Mouse (Mus musculus) MEL (cell line): Measurements from ENCODE around the gene Plekhg1. TPM values are rescaled to one million over a fixed set of nuclear protein-coding genes. Genes with fewer than 3 reads are reported as not detected.

Experiments
- DNase-seq: peaks from one replicate; pipeline ENCODE4 v3.0.0; 2011; ENCODE audit warnings: low read depth, low spot score
- H3K27ac ChIP-seq: 2 replicates; pipeline ENCODE4 v1.5.1; 2012; ENCODE audit warnings: low read depth, mild to moderate bottlenecking, control low read depth, low read length, moderate library complexity; ENCODE audit not compliant: control insufficient read depth
- H3K27me3 ChIP-seq, 2 experiments: fragments of 150-350 bp in 1 of 2; sonication (generic) in 1 of 2; 2 replicates each; pipeline ENCODE4 v1.6.1; 2012; ENCODE audit warnings: low read length in 2 of 2, mild to moderate bottlenecking in 2 of 2, improper control_type of control experiment in 1 of 2, moderate library complexity in 1 of 2; ENCODE audit not compliant: insufficient read depth in 2 of 2, control insufficient read depth in 1 of 2
- H3K36me3 ChIP-seq, 2 experiments: 2 replicates each; pipeline ENCODE4 v1.6.1; 2012 to 2014; ENCODE audit warnings: low read length in 2 of 2, improper control_type of control experiment in 1 of 2, inconsistent platforms in 1 of 2, mild to moderate bottlenecking in 1 of 2; ENCODE audit not compliant: insufficient read depth in 2 of 2, control insufficient read depth in 1 of 2
- H3K4me1 ChIP-seq, 2 experiments: fragments of 150-350 bp in 1 of 2; sonication (generic) in 1 of 2; 2 replicates each; pipeline ENCODE4 v1.6.1; 2012; ENCODE audit warnings: low read length in 2 of 2, improper control_type of control experiment in 1 of 2, mild to moderate bottlenecking in 1 of 2; ENCODE audit not compliant: insufficient read depth in 2 of 2, control insufficient read depth in 1 of 2
- H3K4me3 ChIP-seq, 2 experiments: fragments of 150-350 bp in 1 of 2; sonication (generic) in 1 of 2; 2 replicates each; pipeline ENCODE4 v1.5.1; 2012; ENCODE audit warnings: low read depth in 2 of 2, low read length in 2 of 2, mild to moderate bottlenecking in 2 of 2, moderate library complexity in 2 of 2, control low read depth in 1 of 2, improper control_type of control experiment in 1 of 2; ENCODE audit not compliant: control insufficient read depth in 1 of 2, insufficient read depth in 1 of 2
- H3K79me2 ChIP-seq: 2 replicates; pipeline ENCODE4 v1.6.1; 2012; ENCODE audit warnings: mild to moderate bottlenecking, low read length, moderate library complexity; ENCODE audit not compliant: control insufficient read depth, poor library complexity, insufficient read depth
- H3K9ac ChIP-seq: 2 replicates; pipeline ENCODE4 v1.6.1; 2012; ENCODE audit warnings: low read depth, mild to moderate bottlenecking, control low read depth, low read length, moderate library complexity; ENCODE audit not compliant: control insufficient read depth, poor library complexity, severe bottlenecking
- H3K9me3 ChIP-seq: fragments of 150-350 bp; sonication (generic); replicated peaks from 2 replicates; pipeline ENCODE4 v1.6.1; 2012; ENCODE audit warnings: mild to moderate bottlenecking, low read length, improper control_type of control experiment, moderate library complexity; ENCODE audit not compliant: insufficient read depth
- BHLHE40 ChIP-seq: IDR thresholded peaks from 2 replicates; pipeline ENCODE4 v1.6.1; 2012; ENCODE audit warnings: low read depth, mild to moderate bottlenecking, inconsistent platforms, low read length, improper control_type of control experiment, borderline replicate concordance
- CHD1 ChIP-seq: IDR thresholded peaks from 2 replicates; pipeline ENCODE4 v1.6.1; 2012; ENCODE audit warnings: low read depth, mild to moderate bottlenecking, inconsistent platforms, low read length, improper control_type of control experiment
- CTCF ChIP-seq, 3 experiments: IDR thresholded peaks in 2 of 3; conservative IDR thresholded peaks in 1 of 3; 2 replicates each; pipeline ENCODE4 v1.5.1; 2011 to 2012; ENCODE audit warnings: low read length in 3 of 3, low read depth in 2 of 3, mild to moderate bottlenecking in 2 of 3, improper control_type of control experiment in 1 of 3, inconsistent platforms in 1 of 3, mixed read lengths in 1 of 3, moderate library complexity in 1 of 3; ENCODE audit not compliant: control insufficient read depth in 1 of 3, insufficient read depth in 1 of 3, poor library complexity in 1 of 3, severe bottlenecking in 1 of 3
- E2F4 ChIP-seq: IDR thresholded peaks from 2 replicates; pipeline ENCODE4 v1.6.1; 2011; ENCODE audit warnings: low read depth, low read length, improper control_type of control experiment, borderline replicate concordance
- EP300 ChIP-seq, 2 experiments: IDR thresholded peaks; 2 replicates each; pipeline ENCODE4 v1.6.1; 2011; ENCODE audit warnings: improper control_type of control experiment in 2 of 2, low read length in 2 of 2, low read depth in 1 of 2, mild to moderate bottlenecking in 1 of 2
- GATA1 ChIP-seq: IDR thresholded peaks from 2 replicates; pipeline ENCODE4 v1.6.1; 2011; ENCODE audit warnings: low read depth, low read length, improper control_type of control experiment
- HCFC1 ChIP-seq: IDR thresholded peaks from 2 replicates; pipeline ENCODE4 v1.6.1; 2012; ENCODE audit warnings: low read depth, mild to moderate bottlenecking, inconsistent platforms, low read length, improper control_type of control experiment, moderate library complexity
- MAFK ChIP-seq: IDR thresholded peaks from 2 replicates; pipeline ENCODE4 v1.6.1; 2011; ENCODE audit warnings: low read depth, mild to moderate bottlenecking, low read length, improper control_type of control experiment, borderline replicate concordance
- MAX ChIP-seq: IDR thresholded peaks from 2 replicates; pipeline ENCODE4 v1.6.1; 2011; ENCODE audit warnings: low read length, improper control_type of control experiment
- MAZ ChIP-seq: IDR thresholded peaks from 2 replicates; pipeline ENCODE4 v1.6.1; 2012; ENCODE audit warnings: low read depth, mild to moderate bottlenecking, inconsistent platforms, low read length, improper control_type of control experiment
- MXI1 ChIP-seq: IDR thresholded peaks from 2 replicates; pipeline ENCODE4 v1.6.1; 2011; ENCODE audit warnings: mild to moderate bottlenecking, low read depth, low read length, improper control_type of control experiment
- MYB ChIP-seq: IDR thresholded peaks from 2 replicates; pipeline ENCODE4 v1.6.1; 2011; ENCODE audit warnings: mild to moderate bottlenecking, low read depth, low read length, improper control_type of control experiment
- MYC ChIP-seq: IDR thresholded peaks from 2 replicates; pipeline ENCODE4 v1.6.1; 2011; ENCODE audit warnings: low read depth, mild to moderate bottlenecking, low read length, improper control_type of control experiment, moderate library complexity
- NELFE ChIP-seq: IDR thresholded peaks from 2 replicates; pipeline ENCODE4 v1.6.1; 2011; ENCODE audit warnings: low read depth, low read length, improper control_type of control experiment
- NRF1 ChIP-seq: IDR thresholded peaks from 2 replicates; pipeline ENCODE4 v1.6.1; 2014; ENCODE audit warnings: low read depth, mild to moderate bottlenecking, inconsistent platforms, low read length, improper control_type of control experiment, moderate library complexity; ENCODE audit not compliant: poor library complexity, insufficient read depth, severe bottlenecking
- POLR2A ChIP-seq, 2 experiments: IDR thresholded peaks; 2 replicates each; pipeline ENCODE4 v1.6.1; 2011 to 2012; ENCODE audit warnings: low read length in 2 of 2, mild to moderate bottlenecking in 2 of 2, control low read depth in 1 of 2, improper control_type of control experiment in 1 of 2, low read depth in 1 of 2, moderate library complexity in 1 of 2; ENCODE audit not compliant: control insufficient read depth in 1 of 2, insufficient read depth in 1 of 2, poor library complexity in 1 of 2
- POLR2AphosphoS2 ChIP-seq: IDR thresholded peaks from 2 replicates; pipeline ENCODE4 v1.6.1; 2011; ENCODE audit warnings: low read length, improper control_type of control experiment
- POLR2AphosphoS5 ChIP-seq: IDR thresholded peaks from 2 replicates; pipeline ENCODE4 v1.6.1; 2012; ENCODE audit warnings: low read depth, borderline replicate concordance, mild to moderate bottlenecking, inconsistent platforms, low read length, moderate library complexity, mixed read lengths
- RAD21 ChIP-seq: IDR thresholded peaks from 2 replicates; pipeline ENCODE4 v1.6.1; 2011; ENCODE audit warnings: mild to moderate bottlenecking, low read depth, low read length, improper control_type of control experiment
- RCOR1 ChIP-seq: IDR thresholded peaks from 2 replicates; pipeline ENCODE4 v1.6.1; 2012; ENCODE audit warnings: low read depth, mild to moderate bottlenecking, inconsistent platforms, low read length, improper control_type of control experiment
- SIN3A ChIP-seq: IDR thresholded peaks from 2 replicates; pipeline ENCODE4 v1.6.1; 2012; ENCODE audit warnings: low read length, improper control_type of control experiment, inconsistent platforms
- TAL1 ChIP-seq: IDR thresholded peaks from 2 replicates; pipeline ENCODE4 v1.6.1; 2012; ENCODE audit warnings: mild to moderate bottlenecking, inconsistent platforms, low read length, moderate library complexity, mixed read lengths
- TBP ChIP-seq: IDR thresholded peaks from 2 replicates; pipeline ENCODE4 v1.8.0; 2011; ENCODE audit warnings: low read depth, low read length, improper control_type of control experiment
- UBTF ChIP-seq: IDR thresholded peaks from 2 replicates; pipeline ENCODE4 v1.6.1; 2012; ENCODE audit warnings: low read depth, mild to moderate bottlenecking, inconsistent platforms, low read length, improper control_type of control experiment, moderate library complexity, borderline replicate concordance; ENCODE audit not compliant: insufficient read depth
- USF2 ChIP-seq, 2 experiments: IDR thresholded peaks; 2 replicates each; pipeline ENCODE4 v1.6.1; 2011 to 2012; ENCODE audit warnings: improper control_type of control experiment in 2 of 2, low read length in 2 of 2, borderline replicate concordance in 1 of 2, inconsistent platforms in 1 of 2, low read depth in 1 of 2, mild to moderate bottlenecking in 1 of 2; ENCODE audit not compliant: insufficient read depth in 1 of 2
- ZMIZ1 ChIP-seq: IDR thresholded peaks from 2 replicates; pipeline ENCODE4 v1.6.1; 2012; ENCODE audit warnings: low read depth, mild to moderate bottlenecking, inconsistent platforms, low read length, improper control_type of control experiment, moderate library complexity
- ZNF384 ChIP-seq: IDR thresholded peaks from 2 replicates; pipeline ENCODE4 v1.6.1; 2012; ENCODE audit warnings: low read depth, mild to moderate bottlenecking, inconsistent platforms, low read length, improper control_type of control experiment
- polyA plus RNA-seq, 2 experiments: library from polyadenylated mRNA; stranded (reverse) in 1 of 2; unstranded in 1 of 2; fragments of >175 nt in 1 of 2; fragments of >200 nt in 1 of 2; gene quantifications; 2 replicates each; pipeline versions ENCODE4 v1.2.1 to v1.2.4; 2012; ENCODE audit warnings: low replicate concordance in 2 of 2, low read depth in 1 of 2; ENCODE audit not compliant: insufficient read length in 2 of 2, insufficient read depth in 1 of 2, missing spikeins in 1 of 2
- total RNA-seq: library from RNA; depleted of rRNA; stranded (reverse); fragments of 300-350 nt; gene quantifications from 2 replicates; pipeline ENCODE4 v1.2.3, GENCODE M21; 2012

The Plekhg1 gene
- total and polyA plus RNA-seq, 3 experiments = 0.01 TPM; not detected in 2

GRCm38 (mm10) chr10:3718021-3718865 is 21.9 kb upstream of the Plekhg1 start:
- no peak overlapping the region for H3K4me3 ChIP-seq
- no peaks in the 10 kb centered on the region for H3K4me1 ChIP-seq
- DNase-seq = no peak
- no peaks in the 10 kb centered on the region for H3K27me3 ChIP-seq
- no peak overlapping the region for H3K9ac ChIP-seq
- TF ChIP-seq SIN3A (no peak), ZMIZ1 (no peak), MAZ (no peak), MYB (no peak), NELFE (no peak), MAX (no peak), E2F4 (no peak), TAL1 (no peak), GATA1 (no peak), MAFK (no peak), BHLHE40 (no peak), UBTF (no peak), USF2 (IDR thresholded peaks at IDR 0.05; ENCODE audit: borderline replicate concordance in 1 of 2, insufficient read depth in 1 of 2, low read depth in 1 of 2, low read length in 2 of 2) (no peak), RCOR1 (no peak), MYC (no peak), ZNF384 (no peak), MXI1 (no peak), TBP (no peak)
- no peaks in the 10 kb centered on the region for H3K36me3 ChIP-seq
- H3K27ac ChIP-seq = no peak overlapping the region
- H3K79me2 ChIP-seq = no peaks in the 10 kb centered on the region
- H3K9me3 ChIP-seq = no peaks in the 10 kb centered on the region

GRCm38 (mm10) chr10:3720296-3720695 is 19.9 kb upstream of the Plekhg1 start:
- DNase-seq = no peak
- H3K79me2 ChIP-seq = no peaks in the 10 kb centered on the region
- TF ChIP-seq POLR2A (IDR thresholded peaks at IDR 0.05; ENCODE audit: control insufficient read depth in 1 of 2, insufficient read depth in 1 of 2, low read depth in 1 of 2, low read length in 2 of 2, poor library complexity in 1 of 2) = no peak
- TF ChIP-seq BHLHE40 = no peak
- no peak for TF ChIP-seq EP300 (IDR thresholded peaks at IDR 0.05; ENCODE audit: low read depth in 1 of 2, low read length in 2 of 2)
- TF ChIP-seq TAL1 = no peak
- TF ChIP-seq ZMIZ1 = no peak
- no peak for TF ChIP-seq NRF1
- TF ChIP-seq MAZ = no peak
- TF ChIP-seq MYC = no peak
- TF ChIP-seq RAD21 = no peak
- no peak for TF ChIP-seq ZNF384
- no peak for TF ChIP-seq HCFC1
- no peak for TF ChIP-seq CHD1
- TF ChIP-seq POLR2AphosphoS5 = no peak
- TF ChIP-seq RCOR1 = no peak
- no peak for TF ChIP-seq MAFK
- TF ChIP-seq GATA1 = no peak
- no peak for TF ChIP-seq POLR2AphosphoS2
- no peak for TF ChIP-seq CTCF (IDR thresholded peaks at IDR 0.05 in 2 of 3, conservative IDR thresholded peaks at IDR 0.05 in 1 of 3; ENCODE audit: control insufficient read depth in 1 of 3, insufficient read depth in 1 of 3, low read depth in 2 of 3, low read length in 3 of 3, poor library complexity in 1 of 3, severe bottlenecking in 1 of 3)
- H3K4me3 ChIP-seq = no peak overlapping the region
- no peaks in the 10 kb centered on the region for H3K9me3 ChIP-seq
- H3K9ac ChIP-seq = no peak overlapping the region
- no peaks in the 10 kb centered on the region for H3K27me3 ChIP-seq
- no peak overlapping the region for H3K27ac ChIP-seq
- H3K36me3 ChIP-seq = no peaks in the 10 kb centered on the region
- H3K4me1 ChIP-seq = no peaks in the 10 kb centered on the region
